Comparison of ENCODE assay signal across 6 mouse cellular contexts in the genomic region with DNA sequence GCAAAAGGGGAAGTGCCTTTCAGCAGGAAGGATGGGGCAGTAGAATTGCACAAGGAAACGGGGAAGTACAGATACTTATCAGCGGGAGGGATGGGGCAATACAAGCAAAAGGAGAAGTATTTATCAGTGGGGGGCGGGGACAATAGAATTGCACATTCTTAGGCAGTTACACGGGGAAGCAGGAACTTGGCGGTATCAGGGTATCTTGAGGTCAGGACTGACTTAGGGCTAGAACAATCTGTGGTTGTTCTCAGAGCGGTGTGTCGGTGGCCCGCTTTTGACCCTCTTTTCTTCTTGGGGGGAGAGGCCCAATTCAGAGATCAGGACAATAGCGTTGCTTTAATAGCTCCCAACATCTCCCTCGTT. TPM values are rescaled to one million over a fixed set of nuclear protein-coding genes. Genes with fewer than 3 reads are reported as not detected.
"Had no signal": no experiment of that assay in that cellular context is flagged by ENCODE, and none has a peak within 500 bp of the region (broad histone marks: within the 10 kb centered on the region; RNA-seq: fewer than 3 reads in every experiment).

No protein-coding gene starts in this region.

RNA-seq across cellular contexts. Expression of gene Tdrd5, which starts 14.3 kb away (rescaled TPM):
- polyA plus RNA-seq: small intestine, adult 2 months; spleen, adult 2 months had no signal

RNA-seq across cellular contexts. Expression of gene Nphs2, which starts 21.3 kb away (rescaled TPM):
- polyA plus RNA-seq: neural tube, embryonic 12.5 days; small intestine, adult 2 months; spleen, adult 2 months; stomach, embryonic 14.5 days; stomach, embryonic 16.5 days; stomach, postnatal 0 days had no signal
